ENCODE assay signal across 12 mouse cellular contexts in genomic region chr1:126152217-126152616, GRCm38 (mm10).
DNase-seq lines count a peak whose midpoint lies in the region; ATAC-seq and TF ChIP-seq lines count a peak whose summit lies in the region.
"Had no signal": no experiment of that assay in that cellular context is flagged by ENCODE, and none has a peak within 500 bp of the region (broad histone marks: within the 10 kb centered on the region; RNA-seq: fewer than 3 reads in every experiment).

No protein-coding gene starts in this region.

- 62% methylated on average over 6 of the region's 6 CpGs for WGBS in lung, postnatal 0 days

- no peak overlapping the region for H3K9ac ChIP-seq in lung, postnatal 0 days (replicated peaks; ENCODE audit: low read depth)
- H3K9ac ChIP-seq: liver, embryonic 12.5 days had no signal

- no peak overlapping the region for H3K27ac ChIP-seq in lung, postnatal 0 days (ENCODE audit: low read length)
- H3K27ac ChIP-seq: liver, embryonic 12.5 days had no signal

- no peak overlapping the region for H3K4me3 ChIP-seq in lung, postnatal 0 days (ENCODE audit: low read depth, low read length)
- H3K4me3 ChIP-seq: liver, embryonic 12.5 days had no signal

- H3K36me3 ChIP-seq in lung, postnatal 0 days (ENCODE audit: insufficient read depth, low read length) = no peaks in the 10 kb centered on the region
- H3K36me3 ChIP-seq: liver, embryonic 12.5 days had no signal

- DNase-seq in frontal cortex, postnatal 25 days (ENCODE audit: low spot score in 2 of 2) = no peak
- peak; percentile 3 for DNase-seq in adipocyte (ENCODE audit: low spot score)
- DNase-seq in cerebellum, postnatal 14 days = peak; percentile 45 to 48
- DNase-seq in lung, postnatal 0 days (ENCODE audit: low spot score) = peak; percentile 40
- no peak for DNase-seq in embryo, embryonic 9.5 days (ENCODE audit: extremely low spot score)
- DNase-seq in yolk sac, embryonic 10.5 days (ENCODE audit: low spot score) = no peak
- DNase-seq: kidney, postnatal 10 days; thymus, adult 18-20 months had no signal

- H3K9me3 ChIP-seq in lung, postnatal 0 days (ENCODE audit: low read length) = no peaks in the 10 kb centered on the region
- H3K9me3 ChIP-seq: liver, embryonic 12.5 days had no signal

- H3K4me1 ChIP-seq in lung, postnatal 0 days (ENCODE audit: insufficient read depth, low read depth, low read length) = 0 out of 2 replicates have a peak, but pooled peaks cover 5% of the 10 kb centered on the region
- H3K4me1 ChIP-seq: liver, embryonic 12.5 days had no signal

- H3K27me3 ChIP-seq in lung, postnatal 0 days (replicated peaks; ENCODE audit: insufficient read depth, low read length) = no peaks in the 10 kb centered on the region
- H3K27me3 ChIP-seq: CH12.LX; liver, embryonic 12.5 days had no signal

- TF ChIP-seq EP300 in lung, postnatal 0 days (IDR thresholded peaks at IDR 0.05) = no peak

- peak; percentile 32 for TF ChIP-seq CTCF in lung, postnatal 0 days (IDR thresholded peaks at IDR 0.05)

- peak; percentile 48 for ATAC-seq in frontal cortex, adult (ENCODE audit: low TSS enrichment)
- peak; percentile 43 for ATAC-seq in lung, postnatal 0 days
- ATAC-seq in activated CD4-positive, CD25-positive, alpha-beta regulatory T cell, adult 4 months = no peak
- ATAC-seq: liver, embryonic 12.5 days had no signal

- H3K4me2 ChIP-seq in lung, postnatal 0 days (replicated peaks; ENCODE audit: low read depth, low read length) = no peak overlapping the region
- H3K4me2 ChIP-seq: liver, embryonic 12.5 days had no signal

Comparison
In these comparisons a context has a peak if more than half of its experiments do, and no peak if none do; other contexts are left out.
1. DNase-seq: peak in adipocyte (single experiment), cerebellum, postnatal 14 days (2 of 2) and lung, postnatal 0 days (single experiment); none in frontal cortex, postnatal 25 days (0 of 2), embryo, embryonic 9.5 days (single experiment) and yolk sac, embryonic 10.5 days (single experiment).